Mouse (Mus musculus) skeletal muscle tissue, adult 2 months (tissue): ENCODE results near the gene Col23a1.

Source experiments
- DNase-seq: peaks from one replicate; pipeline ENCODE4 v3.0.0-alpha.2; 2012; ENCODE audit warnings: low read depth, low spot score

Gene Col23a1

DNA sequence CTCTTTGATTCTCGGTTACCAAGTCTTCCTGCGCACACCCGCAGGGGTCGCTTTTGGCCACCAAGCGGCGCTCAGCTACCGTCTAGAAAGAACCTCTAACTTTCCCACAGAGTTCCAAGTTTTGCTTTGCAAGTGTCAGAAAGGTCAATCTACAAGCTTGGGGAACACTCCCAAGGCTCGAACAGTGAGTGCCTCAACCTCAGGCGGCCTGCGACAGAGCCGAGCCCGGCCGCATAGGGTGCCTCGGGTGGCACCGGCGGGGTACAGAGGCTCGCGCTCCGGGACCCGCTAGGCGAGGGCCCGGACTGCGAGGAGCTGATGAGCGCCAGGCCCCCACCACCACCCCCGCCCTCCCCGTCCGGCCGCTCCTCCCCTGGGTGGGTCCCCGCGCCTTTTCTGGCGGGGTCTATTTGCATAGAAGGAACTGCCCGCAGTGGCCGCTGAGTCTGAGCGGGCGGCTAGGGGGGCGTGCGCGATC is at the start of gene Col23a1:
Gene Col23a1, plus strand, starts transcription at position 357 of the 478 bp plus-strand sequence.
- DNase-seq, result peak; percentile 58

DNA sequence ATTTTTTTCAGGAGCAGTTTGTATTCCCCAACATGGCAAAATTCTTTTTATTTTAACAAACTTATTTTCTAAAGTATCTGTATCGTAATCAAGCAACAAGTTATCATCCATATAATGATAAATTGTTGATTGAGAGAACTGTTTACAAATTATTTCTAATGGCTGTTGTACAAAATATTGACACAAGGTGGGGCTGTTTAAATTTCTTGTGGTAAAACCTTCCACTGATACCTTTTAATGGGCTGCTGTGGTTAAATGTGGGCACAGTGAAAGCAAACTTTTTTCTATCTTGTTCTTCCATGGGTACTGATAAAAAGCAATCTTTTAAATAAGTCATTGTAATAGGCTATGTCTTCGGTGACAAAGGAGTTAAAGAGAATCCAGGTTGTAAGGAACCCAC is 46.8 kb upstream of the Col23a1 start:
- DNase-seq, result no peak

DNA sequence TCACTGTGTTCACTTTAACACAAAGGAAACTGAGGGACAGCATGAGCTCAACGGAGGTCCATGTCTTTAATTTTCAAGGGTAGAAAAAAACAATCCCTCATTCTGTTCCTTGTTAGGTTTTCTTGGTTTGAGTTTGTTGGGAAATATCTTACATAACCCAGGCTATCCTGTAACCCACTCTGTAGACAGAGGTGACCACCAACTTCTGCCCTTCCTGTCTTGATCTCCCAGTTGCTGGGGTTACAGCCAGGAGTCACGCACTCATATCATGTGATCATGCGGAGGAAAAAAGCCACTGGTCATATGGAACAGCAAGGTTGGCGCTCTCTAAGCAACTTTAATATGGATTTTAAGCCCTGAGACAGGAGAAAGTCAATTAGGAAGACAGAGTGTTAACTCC is 32.7 kb upstream of the Col23a1 start:
- no peak for DNase-seq

DNA sequence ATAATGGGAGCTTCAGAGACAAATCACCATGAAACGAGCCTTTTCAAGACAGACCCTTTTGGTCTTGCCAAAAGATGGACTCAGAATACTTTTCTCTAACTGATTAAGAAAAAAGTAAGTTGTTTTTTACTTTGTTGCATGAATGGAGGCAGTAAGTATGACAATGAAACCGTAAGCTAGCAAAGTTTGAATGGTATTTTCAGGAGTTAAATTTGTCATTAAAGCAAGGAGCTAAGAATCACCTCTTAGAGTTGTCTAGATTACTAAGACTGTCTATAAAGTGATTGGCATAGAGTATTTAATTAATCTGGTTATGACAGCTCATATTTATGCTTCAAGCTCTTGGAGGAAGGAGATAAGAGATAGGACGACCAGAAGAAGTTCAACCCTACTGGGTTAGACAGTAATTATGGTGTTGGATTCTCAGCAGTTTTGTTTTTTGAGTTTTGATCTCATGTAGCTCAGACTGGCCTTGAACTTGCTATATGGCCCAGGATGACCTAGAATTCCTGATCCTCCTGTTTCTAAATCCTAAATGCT is 28.0 kb upstream of the Col23a1 start, which contains the start of gene Clk4:
Gene Clk4, plus strand, starts transcription at position 51 of the 540 bp plus-strand sequence.
- DNase-seq, result no peak

DNA sequence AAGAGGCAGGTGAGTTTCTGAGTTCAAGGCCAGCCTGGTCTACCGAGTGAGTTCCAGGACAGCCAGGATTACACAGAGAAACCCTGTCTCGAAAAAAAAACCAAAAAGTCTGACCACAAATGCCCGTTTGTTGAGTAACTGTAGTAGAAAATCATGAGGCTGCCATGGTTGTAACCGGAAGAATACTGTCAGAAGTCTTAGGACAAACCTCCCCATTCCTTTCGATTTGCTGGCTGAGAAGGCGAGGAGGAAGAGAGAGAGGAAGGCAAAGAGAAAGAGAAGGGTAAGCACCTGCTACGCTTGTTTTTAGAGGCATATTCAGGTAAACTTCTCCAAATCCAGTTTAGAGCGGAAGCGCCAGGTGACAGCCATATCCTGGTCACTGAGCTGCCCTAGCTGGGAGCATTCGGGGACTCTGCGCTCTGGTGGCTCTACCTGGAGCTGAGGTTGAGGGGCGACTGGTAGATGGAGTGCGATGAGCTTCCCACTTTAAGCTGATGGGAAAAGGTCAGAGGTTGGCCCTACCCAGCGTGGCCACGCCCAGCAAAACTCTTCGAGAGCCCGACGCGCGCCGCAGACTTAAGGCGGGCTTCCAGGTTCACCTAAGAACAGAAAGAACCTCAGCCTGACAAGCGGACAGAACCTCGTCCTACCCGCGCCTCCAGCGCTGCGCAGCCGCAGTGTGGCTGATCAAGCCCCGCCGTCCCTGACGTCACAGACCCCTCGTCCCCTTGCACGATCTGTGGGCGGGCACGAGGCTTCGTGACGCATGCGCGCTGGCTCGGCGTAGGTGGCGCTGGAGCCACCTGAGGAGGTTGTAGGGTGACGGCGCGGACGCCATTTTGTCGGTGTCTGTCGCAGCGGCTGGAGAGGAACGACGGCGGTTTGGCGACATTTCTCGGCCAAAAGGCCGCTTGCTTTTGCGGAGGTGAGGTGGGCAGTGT is 27.1 kb upstream of the Col23a1 start, which contains the start of gene BC049762:
Gene BC049762, minus strand, starts transcription at position 705 of the 944 bp plus-strand sequence.
- peak; percentile 99 for DNase-seq

DNA sequence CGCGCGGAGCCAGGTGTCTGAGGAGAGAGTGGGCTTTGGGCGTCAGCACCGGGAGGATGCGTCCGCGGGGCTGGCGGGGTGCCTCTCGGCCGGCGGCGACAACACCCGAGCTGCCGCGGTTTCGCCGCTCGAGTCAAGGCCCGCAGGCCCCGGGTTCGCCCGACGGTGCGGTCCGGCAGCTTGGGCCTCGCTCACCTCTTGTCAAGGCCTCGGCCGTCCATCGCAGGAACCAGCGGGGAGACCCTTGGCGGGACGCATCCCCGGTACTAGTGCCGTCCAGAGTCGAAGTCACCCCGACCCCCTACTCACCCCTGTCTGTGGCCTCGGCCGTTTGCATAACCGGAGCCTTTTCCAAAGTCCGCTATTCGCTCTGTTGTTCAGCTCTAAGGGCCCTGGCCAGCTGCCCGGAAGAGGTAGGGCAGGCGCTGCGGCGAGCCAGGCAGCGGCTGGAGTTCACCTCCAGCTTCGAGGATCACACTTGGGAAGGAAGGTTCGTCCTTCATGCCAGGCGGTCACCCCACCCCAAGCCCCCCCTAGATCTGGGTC is 26.4 kb upstream of the Col23a1 start:
- peak; percentile 62 for DNase-seq

DNA sequence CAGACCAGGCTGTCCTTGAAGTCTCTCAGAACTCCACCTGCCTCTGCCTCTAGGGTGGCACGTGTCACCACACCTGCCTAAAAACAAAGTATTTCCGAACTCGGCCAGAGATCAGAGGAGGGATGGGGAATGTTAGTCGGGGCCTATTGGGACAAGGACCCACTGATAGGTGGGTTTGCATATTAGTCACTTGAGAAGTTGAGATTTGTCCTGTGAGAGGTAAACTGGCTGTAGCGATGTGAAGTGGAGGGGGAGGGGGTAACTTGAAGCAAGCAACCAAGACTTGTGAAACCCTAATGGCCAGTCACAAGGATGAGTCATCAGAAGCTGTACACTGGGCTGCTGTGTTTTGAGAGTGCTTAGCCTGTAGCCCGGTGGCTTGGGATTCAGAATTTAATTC is 25.4 kb upstream of the Col23a1 start:
- peak; percentile 70 for DNase-seq

DNA sequence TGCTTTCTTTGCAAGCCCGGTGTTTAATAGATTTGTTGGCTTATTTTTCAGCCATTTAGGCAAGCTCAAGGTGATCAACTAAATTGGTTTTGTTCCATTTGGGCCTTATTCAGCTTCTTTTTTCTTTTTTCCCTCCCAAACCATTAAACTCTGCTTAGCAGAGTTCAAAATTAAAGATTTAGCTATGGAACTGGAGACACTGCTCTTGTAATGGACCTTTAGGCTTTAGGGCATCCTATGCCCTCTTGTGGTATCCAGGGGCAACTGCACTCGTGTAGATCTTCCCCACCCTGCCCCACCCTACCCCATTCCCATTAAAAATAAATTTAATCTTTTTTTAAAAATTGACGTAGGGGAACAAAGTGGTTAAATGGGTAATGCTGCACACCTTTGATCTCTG is 24.4 kb upstream of the Col23a1 start:
- peak; percentile 18 for DNase-seq

DNA sequence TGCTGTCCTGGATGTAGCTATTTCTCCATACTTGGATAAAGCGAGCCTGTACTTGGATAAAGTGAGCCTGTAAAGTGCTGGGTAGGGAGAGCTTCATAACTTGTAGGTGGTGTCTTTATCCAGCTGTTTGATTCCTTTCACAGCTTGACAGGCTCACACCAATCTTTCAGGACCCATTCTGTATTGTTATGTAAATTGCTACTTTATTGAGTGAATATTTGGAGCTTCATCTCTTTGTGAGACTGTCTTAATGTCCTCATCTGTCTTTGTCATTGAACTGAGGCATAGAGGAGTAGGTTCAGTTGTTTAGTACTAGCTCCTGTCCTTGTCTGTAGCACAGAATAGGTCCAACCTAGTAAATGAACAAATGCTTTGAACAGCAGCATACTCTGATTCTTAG is 15.3 kb upstream of the Col23a1 start:
- no peak for DNase-seq

DNA sequence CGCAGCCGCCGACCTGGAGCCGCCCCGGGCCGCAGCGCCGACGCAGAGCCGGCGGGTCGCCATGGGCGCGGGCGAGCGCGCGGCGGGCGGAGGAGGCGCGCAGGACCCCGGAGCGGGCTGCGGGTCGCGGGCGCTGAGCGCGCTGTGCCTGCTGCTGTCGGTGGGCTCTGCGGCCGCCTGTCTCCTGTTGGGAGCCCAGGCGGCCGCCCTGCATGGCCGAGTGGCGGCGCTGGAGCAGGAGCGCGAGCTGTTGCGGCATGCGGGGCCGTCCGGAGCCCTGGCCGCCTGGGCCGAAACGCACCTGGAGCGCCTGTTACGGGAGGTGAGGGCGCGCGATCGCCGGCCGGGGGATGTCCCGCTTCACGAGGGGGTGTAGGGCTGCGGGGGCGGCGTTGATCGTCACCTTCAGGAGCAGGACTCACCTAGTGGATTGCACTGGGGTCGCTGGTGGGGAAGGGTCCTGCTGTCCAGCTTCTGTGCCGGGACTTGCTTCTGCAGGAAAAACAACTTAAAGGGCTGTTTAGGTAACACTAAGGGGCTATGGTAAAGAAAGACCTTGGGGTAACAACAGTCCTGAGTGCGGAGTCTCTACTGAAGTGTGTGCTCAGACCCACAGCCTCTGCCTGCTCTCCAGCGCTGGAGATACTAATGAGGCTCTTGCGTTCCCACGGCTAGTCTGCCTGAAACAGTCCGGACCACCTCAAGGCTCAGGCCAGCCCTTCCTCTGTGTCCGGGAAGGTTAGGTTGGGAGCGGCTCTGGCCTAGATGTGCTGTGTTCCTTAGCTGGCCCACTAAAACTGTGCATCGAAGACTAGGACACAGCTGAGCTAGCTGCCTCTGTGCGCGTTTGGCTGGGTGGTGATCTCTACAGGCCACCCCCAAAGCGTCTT is 591 bp downstream of the Col23a1 start:
- DNase-seq, result no peak

DNA sequence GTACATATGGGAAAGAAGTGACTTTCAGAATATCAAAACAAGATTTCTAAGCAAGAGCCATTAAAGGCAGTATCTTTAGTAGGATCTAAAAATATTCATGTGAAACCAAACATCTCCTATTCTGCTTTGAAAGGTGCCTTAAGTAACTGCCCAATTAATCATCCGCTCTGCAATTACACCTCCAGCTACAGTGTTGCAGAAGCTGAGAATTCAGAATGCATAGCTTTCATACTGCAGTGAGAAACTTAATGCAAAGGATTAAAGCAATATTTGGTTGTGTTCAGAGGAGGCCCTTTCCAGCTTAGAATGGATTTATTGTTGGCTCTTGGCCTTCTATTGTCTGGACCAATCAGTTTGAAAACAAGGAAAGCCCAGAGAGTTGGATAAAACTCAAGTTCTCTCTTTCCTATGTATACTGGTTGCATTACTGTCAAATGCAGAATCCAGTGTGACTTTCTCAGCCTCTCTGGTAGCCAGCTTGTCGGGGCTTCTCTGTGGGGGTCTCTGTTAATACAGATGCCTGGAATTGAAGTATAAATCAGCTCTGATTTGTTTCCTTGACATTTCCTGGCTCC is 4.3 kb downstream of the Col23a1 start:
- DNase-seq, result no peak

DNA sequence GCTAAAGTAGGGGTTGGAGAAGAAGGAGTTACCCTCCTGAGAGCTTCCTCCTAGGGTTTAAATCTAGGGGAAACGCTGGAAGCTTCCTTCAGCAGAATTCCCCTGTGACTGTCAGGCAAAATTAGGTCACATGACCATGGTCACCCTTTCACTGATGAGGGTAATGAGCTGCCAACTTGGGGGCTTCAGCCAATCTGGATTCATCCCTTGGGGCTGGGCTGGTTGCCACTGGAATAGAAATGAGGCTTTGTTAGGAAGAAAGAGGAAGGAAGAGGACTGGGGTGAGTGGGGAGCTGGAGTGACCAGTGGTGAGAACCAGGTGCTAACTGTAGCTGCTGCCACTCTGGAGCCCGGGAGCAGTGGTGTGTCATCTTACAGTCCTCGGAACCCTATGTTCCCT is 6.0 kb downstream of the Col23a1 start:
- no peak for DNase-seq

DNA sequence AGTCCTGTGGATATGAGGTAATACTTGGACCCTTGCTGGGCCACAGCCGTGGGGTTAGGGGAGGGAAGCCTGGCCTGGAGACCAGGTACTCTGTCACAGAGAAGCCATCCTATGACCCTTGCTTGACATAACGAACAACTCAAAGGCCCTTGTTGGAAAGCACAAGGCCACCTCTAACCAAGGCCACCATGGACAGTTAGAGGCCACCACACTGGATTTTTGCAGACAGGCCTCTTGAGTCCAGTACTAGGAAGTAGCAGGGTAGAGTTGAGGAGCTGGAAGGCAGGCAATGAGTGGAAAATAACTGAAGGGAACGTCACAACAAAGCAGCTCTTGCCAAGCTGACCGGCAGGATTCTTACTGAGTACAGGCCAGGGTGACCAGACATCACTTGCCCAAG is 9.0 kb downstream of the Col23a1 start:
- no peak for DNase-seq

DNA sequence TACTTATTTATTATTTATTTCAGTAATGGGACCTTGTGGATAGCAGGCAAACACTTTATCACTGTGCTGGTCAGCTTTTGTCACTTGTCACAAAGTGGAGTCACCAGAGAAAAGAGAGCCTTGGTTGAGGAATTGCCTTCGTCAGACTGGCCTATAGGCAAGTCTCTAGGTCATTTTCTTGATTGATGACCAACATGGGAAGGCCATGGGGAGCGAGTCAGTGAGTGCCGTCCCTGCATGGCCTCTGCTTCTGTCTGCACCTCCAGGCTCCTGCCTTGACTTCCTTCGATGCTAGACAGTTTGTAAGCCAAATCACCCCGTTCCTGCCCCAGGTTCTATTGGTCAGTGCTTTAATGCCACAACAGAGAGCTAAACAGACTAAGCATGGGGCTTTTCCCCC is 12.7 kb downstream of the Col23a1 start:
- DNase-seq, result no peak

DNA sequence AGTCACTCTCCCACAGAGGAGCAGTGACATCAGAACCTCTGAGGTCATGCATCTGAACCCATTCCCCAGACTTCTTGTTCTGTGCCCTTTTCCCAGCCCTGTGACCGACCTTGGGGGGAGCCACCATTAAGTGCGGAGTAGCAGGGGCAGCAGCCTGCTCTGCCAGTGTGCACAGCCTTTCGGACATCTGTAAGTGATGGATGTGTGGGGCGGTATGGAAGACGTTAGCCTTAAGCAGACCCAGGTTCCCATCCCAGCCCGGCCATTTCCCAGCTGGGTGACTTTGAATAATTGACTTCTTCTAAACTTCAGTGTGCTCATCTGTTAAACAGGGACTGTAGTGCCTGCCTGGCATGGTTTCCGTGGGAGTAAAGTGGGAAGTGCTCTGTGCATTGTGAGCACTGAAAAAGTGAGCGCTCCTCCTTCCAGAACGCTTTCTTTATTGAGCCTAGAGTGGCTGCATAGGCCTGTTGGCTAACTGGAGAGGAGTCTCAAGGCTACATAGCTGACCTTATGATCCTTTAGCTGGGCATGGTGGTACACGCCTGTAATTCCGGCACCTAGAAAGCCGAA is 14.3 kb downstream of the Col23a1 start:
- DNase-seq, result no peak

DNA sequence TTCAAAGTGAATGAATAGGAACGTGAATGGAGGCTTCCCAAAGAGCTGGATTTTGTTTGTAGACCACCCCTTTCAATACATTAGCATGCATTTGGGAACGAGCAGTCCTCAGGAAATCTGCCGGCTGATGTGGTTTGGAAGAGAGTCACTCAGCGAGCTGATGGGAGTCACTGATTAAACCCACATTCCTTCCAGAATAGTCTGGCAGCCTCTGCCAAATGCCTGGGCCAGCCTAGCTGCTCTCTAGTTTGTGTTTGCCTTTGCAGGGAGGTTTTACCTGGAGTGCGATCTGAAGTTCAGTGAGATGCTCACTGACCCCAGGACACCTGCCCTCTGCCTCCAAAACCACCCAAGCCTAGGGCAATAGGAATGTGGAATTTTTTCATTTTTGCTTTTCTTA is 18.6 kb downstream of the Col23a1 start:
- no peak for DNase-seq

DNA sequence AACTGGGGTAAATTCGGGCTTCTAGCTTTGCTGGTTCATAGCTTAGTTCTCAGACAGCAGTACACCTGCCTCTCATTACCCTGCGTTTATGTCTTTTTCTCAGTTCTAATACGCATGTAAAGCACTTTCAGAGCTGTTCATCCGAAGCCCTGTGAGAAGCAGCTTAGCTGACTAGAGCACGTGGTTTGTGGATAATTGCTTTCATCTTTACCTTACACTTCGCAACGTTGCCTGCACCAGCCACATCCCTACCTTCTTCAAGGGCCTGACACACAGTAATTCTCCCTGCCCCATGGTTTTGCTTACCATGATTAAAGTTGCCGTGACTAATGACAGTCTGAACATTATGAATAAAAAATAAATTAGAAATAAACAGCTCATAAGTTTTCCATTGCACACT is 22.1 kb downstream of the Col23a1 start:
- DNase-seq, result no peak

DNA sequence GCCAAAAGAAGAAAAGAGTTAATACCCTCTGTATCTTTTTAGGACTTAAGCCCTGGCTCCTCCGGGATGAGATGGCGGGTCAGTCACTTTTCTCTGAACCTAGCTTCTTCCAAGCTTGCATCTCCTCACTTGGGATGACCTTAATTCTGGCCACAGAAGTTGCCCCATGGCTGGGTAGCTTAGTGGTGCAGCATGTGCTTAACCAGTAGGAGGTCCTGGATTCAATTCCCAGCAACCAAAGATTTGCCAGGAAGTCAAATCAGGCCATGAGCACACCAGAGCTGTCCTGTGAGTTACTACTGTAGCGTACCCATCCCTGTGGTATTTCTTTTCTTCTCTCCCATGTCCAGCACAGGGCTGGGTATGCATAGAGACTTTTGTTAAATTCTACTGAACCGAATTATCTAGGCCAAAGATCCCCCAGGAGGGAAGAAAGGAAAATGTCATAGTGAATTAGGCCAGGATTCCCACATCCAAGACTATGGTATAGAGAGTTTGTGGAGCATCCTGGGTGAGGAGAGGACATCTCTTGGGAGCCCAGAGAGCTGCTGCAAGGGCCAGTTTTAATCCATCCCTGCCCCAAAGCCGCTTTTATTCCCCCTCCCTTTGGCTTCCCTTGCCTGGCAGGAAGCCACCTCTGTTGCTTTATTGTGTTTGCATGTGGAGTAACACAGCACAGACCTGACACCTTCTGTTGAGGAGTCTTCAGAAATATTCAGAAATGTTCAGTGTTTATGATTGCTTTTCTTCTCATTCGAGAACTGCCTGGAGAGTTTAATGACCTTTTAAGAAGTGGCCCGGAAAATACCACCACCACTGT is 26.5 kb downstream of the Col23a1 start:
- DNase-seq, result no peak

DNA sequence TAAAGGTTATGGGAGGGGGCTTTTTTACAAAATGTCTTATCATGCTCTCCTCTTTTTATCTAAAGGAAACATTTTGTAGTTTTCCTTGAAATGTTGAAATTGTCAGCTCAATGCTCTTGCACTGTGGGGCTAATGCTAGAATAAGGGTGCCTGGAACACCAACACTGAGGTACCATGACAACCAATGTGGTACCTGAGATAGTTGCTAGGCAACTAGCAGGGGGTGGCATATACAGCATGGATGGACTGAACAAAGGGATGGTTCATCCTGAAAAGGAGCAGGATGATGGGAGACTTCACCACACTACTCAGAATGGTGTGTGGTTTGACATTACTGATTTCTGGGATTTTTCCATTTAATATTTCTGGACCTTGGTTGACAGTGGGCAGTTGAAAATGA is 30.9 kb downstream of the Col23a1 start:
- DNase-seq, result no peak

DNA sequence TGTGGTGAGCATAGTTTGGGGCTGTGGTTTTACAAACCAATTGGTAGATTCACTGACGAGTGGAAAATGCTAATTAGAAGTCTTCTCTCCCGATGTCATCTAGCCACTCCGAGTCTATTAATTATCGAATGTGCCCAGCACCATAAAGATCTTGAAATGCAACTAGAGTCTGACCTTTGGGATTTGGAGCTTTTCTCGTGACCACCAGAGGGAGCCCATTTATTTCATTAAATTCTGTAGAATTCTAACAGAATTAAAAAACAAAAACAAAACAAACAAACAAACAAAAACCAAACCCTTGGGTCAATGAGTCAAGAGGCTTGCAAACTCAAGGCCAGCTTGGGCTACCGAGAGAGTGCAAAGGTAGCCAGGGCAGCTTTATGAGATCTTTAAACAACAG is 37.2 kb downstream of the Col23a1 start:
- DNase-seq, result no peak
